Mouse (Mus musculus) E14TG2a.4 (cell line): ENCODE measurements around the gene Homer3.

Source experiments
- CTCF ChIP-seq: conservative IDR thresholded peaks from 2 replicates; pipeline ENCODE4 v1.5.1; 2014; ENCODE audit warnings: low read length
- NANOG ChIP-seq: IDR thresholded peaks from 2 replicates; pipeline ENCODE4 v1.6.1; 2014; ENCODE audit warnings: borderline replicate concordance, low read length, mixed read lengths
- POU5F1 ChIP-seq: IDR thresholded peaks from 2 replicates; pipeline ENCODE4 v1.6.1; 2014; ENCODE audit warnings: low read length, borderline replicate concordance

GRCm38 (mm10) chr8:70268311-70268710, 14.3 kb upstream of the Homer3 start:
- TF ChIP-seq CTCF (no peak), NANOG (no peak), POU5F1 (no peak)
